Mouse (Mus musculus) MEL (cell line): Measurements from ENCODE around the gene Atxn2. TPM values are rescaled to one million over a fixed set of nuclear protein-coding genes. Genes with fewer than 3 reads are reported as not detected.

Experiments
- DNase-seq: peaks from one replicate; pipeline ENCODE4 v3.0.0; 2011; ENCODE audit warnings: low read depth, low spot score
- H3K27ac ChIP-seq: 2 replicates; pipeline ENCODE4 v1.5.1; 2012; ENCODE audit warnings: low read depth, mild to moderate bottlenecking, control low read depth, low read length, moderate library complexity; ENCODE audit not compliant: control insufficient read depth
- H3K27me3 ChIP-seq, 2 experiments: fragments of 150-350 bp in 1 of 2; sonication (generic) in 1 of 2; 2 replicates each; pipeline ENCODE4 v1.6.1; 2012; ENCODE audit warnings: low read length in 2 of 2, mild to moderate bottlenecking in 2 of 2, improper control_type of control experiment in 1 of 2, moderate library complexity in 1 of 2; ENCODE audit not compliant: insufficient read depth in 2 of 2, control insufficient read depth in 1 of 2
- H3K36me3 ChIP-seq, 2 experiments: 2 replicates each; pipeline ENCODE4 v1.6.1; 2012 to 2014; ENCODE audit warnings: low read length in 2 of 2, improper control_type of control experiment in 1 of 2, inconsistent platforms in 1 of 2, mild to moderate bottlenecking in 1 of 2; ENCODE audit not compliant: insufficient read depth in 2 of 2, control insufficient read depth in 1 of 2
- H3K4me1 ChIP-seq, 2 experiments: fragments of 150-350 bp in 1 of 2; sonication (generic) in 1 of 2; 2 replicates each; pipeline ENCODE4 v1.6.1; 2012; ENCODE audit warnings: low read length in 2 of 2, improper control_type of control experiment in 1 of 2, mild to moderate bottlenecking in 1 of 2; ENCODE audit not compliant: insufficient read depth in 2 of 2, control insufficient read depth in 1 of 2
- H3K4me3 ChIP-seq, 2 experiments: fragments of 150-350 bp in 1 of 2; sonication (generic) in 1 of 2; 2 replicates each; pipeline ENCODE4 v1.5.1; 2012; ENCODE audit warnings: low read depth in 2 of 2, low read length in 2 of 2, mild to moderate bottlenecking in 2 of 2, moderate library complexity in 2 of 2, control low read depth in 1 of 2, improper control_type of control experiment in 1 of 2; ENCODE audit not compliant: control insufficient read depth in 1 of 2, insufficient read depth in 1 of 2
- H3K79me2 ChIP-seq: 2 replicates; pipeline ENCODE4 v1.6.1; 2012; ENCODE audit warnings: mild to moderate bottlenecking, low read length, moderate library complexity; ENCODE audit not compliant: control insufficient read depth, poor library complexity, insufficient read depth
- H3K9ac ChIP-seq: 2 replicates; pipeline ENCODE4 v1.6.1; 2012; ENCODE audit warnings: low read depth, mild to moderate bottlenecking, control low read depth, low read length, moderate library complexity; ENCODE audit not compliant: control insufficient read depth, poor library complexity, severe bottlenecking
- H3K9me3 ChIP-seq: fragments of 150-350 bp; sonication (generic); replicated peaks from 2 replicates; pipeline ENCODE4 v1.6.1; 2012; ENCODE audit warnings: mild to moderate bottlenecking, low read length, improper control_type of control experiment, moderate library complexity; ENCODE audit not compliant: insufficient read depth
- BHLHE40 ChIP-seq: IDR thresholded peaks from 2 replicates; pipeline ENCODE4 v1.6.1; 2012; ENCODE audit warnings: low read depth, mild to moderate bottlenecking, inconsistent platforms, low read length, improper control_type of control experiment, borderline replicate concordance
- CHD1 ChIP-seq: IDR thresholded peaks from 2 replicates; pipeline ENCODE4 v1.6.1; 2012; ENCODE audit warnings: low read depth, mild to moderate bottlenecking, inconsistent platforms, low read length, improper control_type of control experiment
- CHD2 ChIP-seq: IDR thresholded peaks from 2 replicates; pipeline ENCODE4 v1.6.1; 2011; ENCODE audit warnings: low read length, improper control_type of control experiment
- CTCF ChIP-seq, 3 experiments: IDR thresholded peaks in 2 of 3; conservative IDR thresholded peaks in 1 of 3; 2 replicates each; pipeline ENCODE4 v1.5.1; 2011 to 2012; ENCODE audit warnings: low read length in 3 of 3, low read depth in 2 of 3, mild to moderate bottlenecking in 2 of 3, improper control_type of control experiment in 1 of 3, inconsistent platforms in 1 of 3, mixed read lengths in 1 of 3, moderate library complexity in 1 of 3; ENCODE audit not compliant: control insufficient read depth in 1 of 3, insufficient read depth in 1 of 3, poor library complexity in 1 of 3, severe bottlenecking in 1 of 3
- E2F4 ChIP-seq: IDR thresholded peaks from 2 replicates; pipeline ENCODE4 v1.6.1; 2011; ENCODE audit warnings: low read depth, low read length, improper control_type of control experiment, borderline replicate concordance
- EP300 ChIP-seq, 2 experiments: IDR thresholded peaks; 2 replicates each; pipeline ENCODE4 v1.6.1; 2011; ENCODE audit warnings: improper control_type of control experiment in 2 of 2, low read length in 2 of 2, low read depth in 1 of 2, mild to moderate bottlenecking in 1 of 2
- ETS1 ChIP-seq: IDR thresholded peaks from 2 replicates; pipeline ENCODE4 v1.6.1; 2012; ENCODE audit warnings: low read depth, mild to moderate bottlenecking, inconsistent platforms, low read length, improper control_type of control experiment, moderate library complexity
- GABPA ChIP-seq: IDR thresholded peaks from 2 replicates; pipeline ENCODE4 v1.6.1; 2012; ENCODE audit warnings: low read depth, mild to moderate bottlenecking, inconsistent platforms, low read length, improper control_type of control experiment, moderate library complexity
- HCFC1 ChIP-seq: IDR thresholded peaks from 2 replicates; pipeline ENCODE4 v1.6.1; 2012; ENCODE audit warnings: low read depth, mild to moderate bottlenecking, inconsistent platforms, low read length, improper control_type of control experiment, moderate library complexity
- JUND ChIP-seq: IDR thresholded peaks from 2 replicates; pipeline ENCODE4 v1.6.1; 2011; ENCODE audit warnings: low read depth, mild to moderate bottlenecking, improper control_type of control experiment, low read length
- KAT2A ChIP-seq: conservative IDR thresholded peaks from 2 replicates; pipeline ENCODE4 v1.6.1; 2012; ENCODE audit warnings: low read depth, low read length, improper control_type of control experiment, inconsistent platforms
- MAFK ChIP-seq: IDR thresholded peaks from 2 replicates; pipeline ENCODE4 v1.6.1; 2011; ENCODE audit warnings: low read depth, mild to moderate bottlenecking, low read length, improper control_type of control experiment, borderline replicate concordance
- MAZ ChIP-seq: IDR thresholded peaks from 2 replicates; pipeline ENCODE4 v1.6.1; 2012; ENCODE audit warnings: low read depth, mild to moderate bottlenecking, inconsistent platforms, low read length, improper control_type of control experiment
- MXI1 ChIP-seq: IDR thresholded peaks from 2 replicates; pipeline ENCODE4 v1.6.1; 2011; ENCODE audit warnings: mild to moderate bottlenecking, low read depth, low read length, improper control_type of control experiment
- MYB ChIP-seq: IDR thresholded peaks from 2 replicates; pipeline ENCODE4 v1.6.1; 2011; ENCODE audit warnings: mild to moderate bottlenecking, low read depth, low read length, improper control_type of control experiment
- NELFE ChIP-seq: IDR thresholded peaks from 2 replicates; pipeline ENCODE4 v1.6.1; 2011; ENCODE audit warnings: low read depth, low read length, improper control_type of control experiment
- NRF1 ChIP-seq: IDR thresholded peaks from 2 replicates; pipeline ENCODE4 v1.6.1; 2014; ENCODE audit warnings: low read depth, mild to moderate bottlenecking, inconsistent platforms, low read length, improper control_type of control experiment, moderate library complexity; ENCODE audit not compliant: poor library complexity, insufficient read depth, severe bottlenecking
- POLR2A ChIP-seq, 2 experiments: IDR thresholded peaks; 2 replicates each; pipeline ENCODE4 v1.6.1; 2011 to 2012; ENCODE audit warnings: low read length in 2 of 2, mild to moderate bottlenecking in 2 of 2, control low read depth in 1 of 2, improper control_type of control experiment in 1 of 2, low read depth in 1 of 2, moderate library complexity in 1 of 2; ENCODE audit not compliant: control insufficient read depth in 1 of 2, insufficient read depth in 1 of 2, poor library complexity in 1 of 2
- POLR2AphosphoS2 ChIP-seq: IDR thresholded peaks from 2 replicates; pipeline ENCODE4 v1.6.1; 2011; ENCODE audit warnings: low read length, improper control_type of control experiment
- RAD21 ChIP-seq: IDR thresholded peaks from 2 replicates; pipeline ENCODE4 v1.6.1; 2011; ENCODE audit warnings: mild to moderate bottlenecking, low read depth, low read length, improper control_type of control experiment
- RCOR1 ChIP-seq: IDR thresholded peaks from 2 replicates; pipeline ENCODE4 v1.6.1; 2012; ENCODE audit warnings: low read depth, mild to moderate bottlenecking, inconsistent platforms, low read length, improper control_type of control experiment
- SMC3 ChIP-seq: IDR thresholded peaks from 2 replicates; pipeline ENCODE4 v1.6.1; 2011; ENCODE audit warnings: low read depth, low read length, improper control_type of control experiment
- TAL1 ChIP-seq: IDR thresholded peaks from 2 replicates; pipeline ENCODE4 v1.6.1; 2012; ENCODE audit warnings: mild to moderate bottlenecking, inconsistent platforms, low read length, moderate library complexity, mixed read lengths
- TBP ChIP-seq: IDR thresholded peaks from 2 replicates; pipeline ENCODE4 v1.8.0; 2011; ENCODE audit warnings: low read depth, low read length, improper control_type of control experiment
- UBTF ChIP-seq: IDR thresholded peaks from 2 replicates; pipeline ENCODE4 v1.6.1; 2012; ENCODE audit warnings: low read depth, mild to moderate bottlenecking, inconsistent platforms, low read length, improper control_type of control experiment, moderate library complexity, borderline replicate concordance; ENCODE audit not compliant: insufficient read depth
- USF2 ChIP-seq, 2 experiments: IDR thresholded peaks; 2 replicates each; pipeline ENCODE4 v1.6.1; 2011 to 2012; ENCODE audit warnings: improper control_type of control experiment in 2 of 2, low read length in 2 of 2, borderline replicate concordance in 1 of 2, inconsistent platforms in 1 of 2, low read depth in 1 of 2, mild to moderate bottlenecking in 1 of 2; ENCODE audit not compliant: insufficient read depth in 1 of 2
- ZMIZ1 ChIP-seq: IDR thresholded peaks from 2 replicates; pipeline ENCODE4 v1.6.1; 2012; ENCODE audit warnings: low read depth, mild to moderate bottlenecking, inconsistent platforms, low read length, improper control_type of control experiment, moderate library complexity
- ZNF384 ChIP-seq: IDR thresholded peaks from 2 replicates; pipeline ENCODE4 v1.6.1; 2012; ENCODE audit warnings: low read depth, mild to moderate bottlenecking, inconsistent platforms, low read length, improper control_type of control experiment
- polyA plus RNA-seq, 2 experiments: library from polyadenylated mRNA; stranded (reverse) in 1 of 2; unstranded in 1 of 2; fragments of >175 nt in 1 of 2; fragments of >200 nt in 1 of 2; gene quantifications; 2 replicates each; pipeline versions ENCODE4 v1.2.1 to v1.2.4; 2012; ENCODE audit warnings: low replicate concordance in 2 of 2, low read depth in 1 of 2; ENCODE audit not compliant: insufficient read length in 2 of 2, insufficient read depth in 1 of 2, missing spikeins in 1 of 2
- total RNA-seq: library from RNA; depleted of rRNA; stranded (reverse); fragments of 300-350 nt; gene quantifications from 2 replicates; pipeline ENCODE4 v1.2.3, GENCODE M21; 2012

Atxn2 gene
- total and polyA plus RNA-seq, 3 experiments = 16.3 to 476 (median 85.4) TPM

GRCm38 (mm10) chr5:121686113-121686898 is 24.8 kb upstream of the Atxn2 start:
- H3K9me3 ChIP-seq = no peaks in the 10 kb centered on the region
- no peak for TF ChIP-seq MYB
- no peak for TF ChIP-seq MAZ
- TF ChIP-seq EP300 (IDR thresholded peaks at IDR 0.05; ENCODE audit: low read depth in 1 of 2, low read length in 2 of 2) = no peak
- no peak for TF ChIP-seq JUND
- TF ChIP-seq GABPA = no peak
- TF ChIP-seq POLR2AphosphoS2 = no peak
- no peak for TF ChIP-seq RCOR1
- no peak for TF ChIP-seq CTCF (IDR thresholded peaks at IDR 0.05 in 2 of 3, conservative IDR thresholded peaks at IDR 0.05 in 1 of 3; ENCODE audit: control insufficient read depth in 1 of 3, insufficient read depth in 1 of 3, low read depth in 2 of 3, low read length in 3 of 3, poor library complexity in 1 of 3, severe bottlenecking in 1 of 3)
- TF ChIP-seq SMC3 = no peak
- no peak for TF ChIP-seq MXI1
- TF ChIP-seq TBP = no peak
- no peak for TF ChIP-seq KAT2A
- TF ChIP-seq E2F4 = no peak
- no peak for TF ChIP-seq USF2 (IDR thresholded peaks at IDR 0.05; ENCODE audit: borderline replicate concordance in 1 of 2, insufficient read depth in 1 of 2, low read depth in 1 of 2, low read length in 2 of 2)
- no peak for TF ChIP-seq ZNF384
- TF ChIP-seq NRF1 = no peak
- TF ChIP-seq UBTF = no peak
- no peak for TF ChIP-seq CHD1
- peaks cover 0 to 12% of the 10 kb centered on the region in 2 experiments; a peak in 1 of 4 replicates for H3K36me3 ChIP-seq
- H3K9ac ChIP-seq = no peak overlapping the region
- H3K4me1 ChIP-seq = no peaks in the 10 kb centered on the region
- no peaks in the 10 kb centered on the region for H3K79me2 ChIP-seq
- H3K27ac ChIP-seq = no peak overlapping the region
- no peak for DNase-seq
- no peaks in the 10 kb centered on the region for H3K27me3 ChIP-seq
- H3K4me3 ChIP-seq = no peak overlapping the region

DNA sequence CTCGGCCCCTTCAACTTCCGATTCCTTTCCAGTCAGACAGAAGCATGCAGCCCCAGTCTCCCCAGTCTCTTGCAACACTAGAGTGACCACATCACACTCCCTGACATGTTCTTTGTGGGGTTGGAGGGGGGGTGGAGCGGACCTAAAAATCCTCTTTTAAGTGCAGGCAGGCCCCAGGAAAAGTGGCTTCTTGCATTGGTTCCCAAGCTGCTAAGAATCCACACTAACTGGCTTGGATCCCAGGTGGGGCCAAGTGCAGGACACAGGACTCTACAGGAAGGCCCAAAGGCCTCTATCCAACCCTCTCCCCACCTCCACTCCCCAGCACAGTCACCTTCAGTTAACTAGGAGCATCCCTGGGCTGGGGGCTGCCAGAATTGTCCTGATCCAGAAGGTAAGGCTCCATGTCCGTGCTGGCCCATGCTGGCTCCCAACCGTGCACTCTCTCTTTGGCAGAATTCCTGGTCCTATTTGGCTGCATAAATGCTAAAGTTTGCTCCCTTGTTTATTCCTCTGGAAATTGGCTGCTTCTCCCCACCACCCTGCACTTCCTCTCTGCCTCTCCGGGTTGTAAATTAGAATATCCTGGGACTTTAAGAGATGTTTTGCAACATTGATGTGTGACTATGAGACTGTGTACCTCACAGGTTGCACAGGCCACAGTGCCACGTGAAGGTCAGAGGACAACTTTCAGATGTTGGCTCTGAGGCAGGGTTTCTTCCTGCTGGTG is 20.5 kb upstream of the Atxn2 start:
- no peak overlapping the region for H3K27ac ChIP-seq
- no peaks in the 10 kb centered on the region for H3K27me3 ChIP-seq
- H3K4me1 ChIP-seq = no peaks in the 10 kb centered on the region
- no peaks in the 10 kb centered on the region for H3K9me3 ChIP-seq
- no peak overlapping the region for H3K4me3 ChIP-seq
- no peak for DNase-seq
- H3K79me2 ChIP-seq = no peaks in the 10 kb centered on the region
- no peaks in the 10 kb centered on the region for H3K36me3 ChIP-seq
- no peak overlapping the region for H3K9ac ChIP-seq
- TF ChIP-seq KAT2A = no peak
- no peak for TF ChIP-seq TAL1
- no peak for TF ChIP-seq HCFC1
- no peak for TF ChIP-seq BHLHE40
- TF ChIP-seq MAFK = no peak
- no peak for TF ChIP-seq ZMIZ1
- no peak for TF ChIP-seq SMC3
- no peak for TF ChIP-seq ETS1
- no peak for TF ChIP-seq POLR2A (IDR thresholded peaks at IDR 0.05; ENCODE audit: control insufficient read depth in 1 of 2, insufficient read depth in 1 of 2, low read depth in 1 of 2, low read length in 2 of 2, poor library complexity in 1 of 2)
- TF ChIP-seq MAZ = no peak
- no peak for TF ChIP-seq NRF1
- TF ChIP-seq NELFE = no peak
- no peak for TF ChIP-seq CHD2
- no peak for TF ChIP-seq GABPA
- no peak for TF ChIP-seq RAD21
- TF ChIP-seq POLR2AphosphoS2 = no peak
- no peak for TF ChIP-seq TBP
